Mouse (Mus musculus): ENCODE data around the gene Clstn1. TPM values are rescaled to one million over a fixed set of nuclear protein-coding genes. Genes with fewer than 3 reads are reported as not detected.

Clstn1 gene
- polyA plus RNA-seq, 1 experiment, result 17.2 TPM

DNA sequence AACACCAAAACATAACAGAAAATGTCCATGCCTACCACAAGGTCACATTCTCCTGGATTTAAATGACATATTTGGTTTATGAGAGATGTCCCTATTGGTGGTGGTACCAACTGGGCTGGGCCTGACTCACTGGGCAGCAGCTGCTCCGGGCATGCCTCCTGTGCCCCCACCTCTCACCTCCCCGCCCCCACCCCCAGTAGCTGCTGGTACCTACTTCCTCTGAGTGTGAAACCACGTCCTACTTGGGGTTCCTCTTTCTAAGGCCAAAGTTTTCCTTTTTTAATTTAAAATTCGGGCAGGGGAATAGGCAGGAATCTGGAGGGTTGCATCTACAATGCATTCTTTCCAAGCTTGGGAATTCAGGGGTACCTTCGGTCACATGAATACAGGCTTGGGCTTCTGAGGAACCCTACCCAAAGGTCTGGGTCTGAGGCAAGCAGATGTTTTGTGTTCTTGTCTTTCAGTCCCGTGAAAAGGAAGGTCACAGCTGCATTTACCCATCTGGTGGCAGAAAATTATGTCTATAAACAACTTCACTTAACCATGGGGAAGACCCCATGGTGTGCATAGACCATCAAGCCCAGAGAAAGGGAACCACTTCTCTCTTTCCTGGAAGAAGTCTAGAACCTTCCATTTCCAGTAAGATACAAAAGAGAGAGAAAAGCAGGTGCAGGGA lies 78.9 kb downstream of the Clstn1 start:
- peaks cover 34% of the 10 kb centered on the region; the same call in 1 of the 2 replicates for H3K4me1 ChIP-seq (ENCODE audit: control insufficient read depth, insufficient read depth, insufficient read length)
- peak in 1 of 2 experiments; percentile 60 for DNase-seq (ENCODE audit: low read depth in 1 of 2, low spot score in 2 of 2)
- 10% methylated on average over 6 of the region's 6 CpGs for WGBS

DNA sequence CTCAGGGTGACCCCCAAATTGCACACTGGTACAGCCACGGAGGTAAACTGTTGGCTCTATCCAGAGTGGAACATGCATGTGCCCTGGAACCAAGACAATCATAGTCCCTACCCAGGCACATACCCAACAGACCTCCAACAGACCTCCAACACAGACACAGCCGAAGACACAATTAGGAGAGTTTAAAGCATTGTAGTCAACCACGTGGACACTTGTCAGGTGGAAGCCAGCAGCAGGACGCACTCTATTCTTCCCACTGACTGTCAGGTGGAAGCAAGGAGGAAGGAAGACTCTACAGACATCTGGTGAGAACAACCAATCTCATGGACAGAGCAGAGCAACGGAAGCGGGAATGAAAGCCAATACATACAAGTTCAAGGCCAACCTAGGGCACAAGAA lies 79.4 kb downstream of the Clstn1 start:
- Histone ChIP-seq H3K27me3 (ENCODE audit: control insufficient read depth, insufficient read depth, low read length) (no peaks in the 10 kb centered on the region), H3K36me3 (ENCODE audit: control insufficient read depth, insufficient read depth, low read length) (peaks cover 29% of the 10 kb centered on the region), H3K4me1 (ENCODE audit: control insufficient read depth, insufficient read depth, insufficient read length) (peaks cover 34% of the 10 kb centered on the region; the same call in 1 of the 2 replicates), H3K27ac (ENCODE audit: insufficient read depth, low read length) (peak overlapping the region; percentile 91), H3K4me3 (ENCODE audit: extremely low read depth, insufficient read depth, insufficient read length) (no peak overlapping the region)
- no peak for DNase-seq (ENCODE audit: low read depth in 1 of 2, low spot score in 2 of 2)
- no peak for TF ChIP-seq CTCF (IDR thresholded peaks at IDR 0.05; ENCODE audit: extremely low read depth, insufficient read depth, insufficient read length, insufficient replicate concordance)
- TF ChIP-seq POLR2A (IDR thresholded peaks at IDR 0.05; ENCODE audit: low read depth, low read length), result no peak
- WGBS, result 34% methylated on average over 6 of the region's 6 CpGs

More for the DNA sequence above, 78.9 kb downstream of the Clstn1 start:
- no peak for TF ChIP-seq POLR2A (IDR thresholded peaks at IDR 0.05; ENCODE audit: low read depth, low read length)
- TF ChIP-seq CTCF (IDR thresholded peaks at IDR 0.05; ENCODE audit: extremely low read depth, insufficient read depth, insufficient read length, insufficient replicate concordance), result no peak
- Histone ChIP-seq H3K27ac (ENCODE audit: insufficient read depth, low read length) (peak overlapping the region; percentile 91), H3K36me3 (ENCODE audit: control insufficient read depth, insufficient read depth, low read length) (peaks cover 26% of the 10 kb centered on the region), H3K4me3 (ENCODE audit: extremely low read depth, insufficient read depth, insufficient read length) (no peak overlapping the region), H3K27me3 (ENCODE audit: control insufficient read depth, insufficient read depth, low read length) (no peaks in the 10 kb centered on the region)

- DNase-seq (ENCODE audit: low read depth in 1 of 2, low spot score in 2 of 2), result no peak
- Histone ChIP-seq H3K27me3 (ENCODE audit: control insufficient read depth, insufficient read depth, low read length) (no peaks in the 10 kb centered on the region), H3K36me3 (ENCODE audit: control insufficient read depth, insufficient read depth, low read length) (peaks cover 35% of the 10 kb centered on the region), H3K4me1 (ENCODE audit: control insufficient read depth, insufficient read depth, insufficient read length) (peaks cover 11% of the 10 kb centered on the region), H3K27ac (ENCODE audit: insufficient read depth, low read length) (no peak overlapping the region), H3K4me3 (ENCODE audit: extremely low read depth, insufficient read depth, insufficient read length) (no peak overlapping the region)
- 95% methylated on average over 6 of the region's 6 CpGs for WGBS
- TF ChIP-seq CTCF (IDR thresholded peaks at IDR 0.05; ENCODE audit: extremely low read depth, insufficient read depth, insufficient read length, insufficient replicate concordance), result no peak
- no peak for TF ChIP-seq POLR2A (IDR thresholded peaks at IDR 0.05; ENCODE audit: low read depth, low read length)
Measured at GRCm38 (mm10) chr4:149671175-149671574, 84.9 kb downstream of the Clstn1 start.

- H3K36me3 ChIP-seq (ENCODE audit: control insufficient read depth, insufficient read depth, low read length), result peaks cover 36% of the 10 kb centered on the region
- no peak overlapping the region for H3K4me3 ChIP-seq (ENCODE audit: extremely low read depth, insufficient read depth, insufficient read length)
- H3K27me3 ChIP-seq (ENCODE audit: control insufficient read depth, insufficient read depth, low read length), result no peaks in the 10 kb centered on the region
- TF ChIP-seq CTCF (IDR thresholded peaks at IDR 0.05; ENCODE audit: extremely low read depth, insufficient read depth, insufficient read length, insufficient replicate concordance) (no peak), POLR2A (IDR thresholded peaks at IDR 0.05; ENCODE audit: low read depth, low read length) (no peak)
- 75% methylated on average over 5 of the region's 5 CpGs for WGBS
- H3K4me1 ChIP-seq (ENCODE audit: control insufficient read depth, insufficient read depth, insufficient read length), result peaks cover 5% of the 10 kb centered on the region
- no peak for DNase-seq (ENCODE audit: low read depth in 1 of 2, low spot score in 2 of 2)
- 0 out of 2 replicates have a peak overlapping the region, but pooled peaks have one; percentile 15 for H3K27ac ChIP-seq (ENCODE audit: insufficient read depth, low read length)
Measured at GRCm38 (mm10) chr4:149672747-149673146, 86.5 kb downstream of the Clstn1 start.

- Histone ChIP-seq H3K4me3 (ENCODE audit: extremely low read depth, insufficient read depth, insufficient read length) (no peak overlapping the region), H3K36me3 (ENCODE audit: control insufficient read depth, insufficient read depth, low read length) (peaks cover 34% of the 10 kb centered on the region), H3K27me3 (ENCODE audit: control insufficient read depth, insufficient read depth, low read length) (no peaks in the 10 kb centered on the region), H3K27ac (ENCODE audit: insufficient read depth, low read length) (no peak overlapping the region), H3K4me1 (ENCODE audit: control insufficient read depth, insufficient read depth, insufficient read length) (no peaks in the 10 kb centered on the region; the same call in 1 of the 2 replicates)
- no peak for DNase-seq (ENCODE audit: low read depth in 1 of 2, low spot score in 2 of 2)
- WGBS, result 77% methylated on average over 8 of the region's 8 CpGs
- TF ChIP-seq POLR2A (IDR thresholded peaks at IDR 0.05; ENCODE audit: low read depth, low read length) (no peak), CTCF (IDR thresholded peaks at IDR 0.05; ENCODE audit: extremely low read depth, insufficient read depth, insufficient read length, insufficient replicate concordance) (no peak)
Measured at GRCm38 (mm10) chr4:149674814-149675377, 88.6 kb downstream of the Clstn1 start.

DNA sequence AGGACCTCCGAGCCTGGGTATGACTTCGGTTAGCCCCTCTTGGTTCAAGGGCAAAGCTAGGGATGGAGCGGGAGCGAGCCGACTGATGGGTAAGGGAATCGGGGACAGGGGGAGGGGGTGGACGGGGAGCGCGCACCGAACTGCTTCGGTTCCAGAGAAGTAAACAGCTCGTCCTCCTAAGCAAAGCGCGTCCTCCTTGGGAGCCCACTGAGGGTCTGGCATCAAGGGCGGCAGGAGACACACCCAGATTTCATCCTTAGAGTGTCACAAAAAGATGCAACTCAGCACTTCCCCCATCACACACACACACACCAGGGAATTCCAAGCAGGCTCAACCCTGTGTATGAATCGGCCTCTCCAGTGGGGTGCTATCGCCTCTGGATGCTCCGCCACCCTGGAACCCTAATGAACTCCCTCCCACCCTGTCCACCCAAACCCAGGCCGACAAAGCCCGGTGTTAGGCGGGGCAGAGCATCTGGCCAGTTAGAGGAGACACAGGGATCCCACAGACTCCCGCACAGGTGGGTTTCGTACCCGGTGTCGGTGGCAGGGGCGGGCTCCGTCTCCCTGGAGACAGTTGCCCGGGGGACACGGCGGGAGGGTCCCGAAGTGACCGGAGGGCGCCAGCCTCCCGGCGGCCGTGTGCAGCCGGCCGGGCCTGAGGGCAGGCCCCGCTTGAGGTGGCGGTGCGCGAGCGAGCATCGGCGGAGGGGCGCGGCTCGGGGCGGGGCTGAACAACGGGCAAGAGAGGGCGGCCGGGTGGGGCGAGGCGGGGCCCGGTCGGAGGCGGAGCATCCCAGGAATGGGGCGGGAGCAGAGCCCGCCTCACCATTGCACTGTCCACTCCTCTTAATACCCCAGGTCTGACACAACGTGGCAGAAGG lies 89.4 kb downstream of the Clstn1 start:
- peak overlapping the region; percentile 19; the same call in 1 of the 2 replicates for H3K4me3 ChIP-seq (ENCODE audit: extremely low read depth, insufficient read depth, insufficient read length)
- H3K27ac ChIP-seq (ENCODE audit: insufficient read depth, low read length), result no peak overlapping the region
- peak in 1 of 2 experiments; percentile 49 for DNase-seq (ENCODE audit: low read depth in 1 of 2, low spot score in 2 of 2)
- TF ChIP-seq CTCF (IDR thresholded peaks at IDR 0.05; ENCODE audit: extremely low read depth, insufficient read depth, insufficient read length, insufficient replicate concordance) (no peak), POLR2A (IDR thresholded peaks at IDR 0.05; ENCODE audit: low read depth, low read length) (no peak)
- no peaks in the 10 kb centered on the region; the same call in 1 of the 2 replicates for H3K4me1 ChIP-seq (ENCODE audit: control insufficient read depth, insufficient read depth, insufficient read length)
- H3K27me3 ChIP-seq (ENCODE audit: control insufficient read depth, insufficient read depth, low read length), result no peaks in the 10 kb centered on the region
- WGBS, result 52% methylated on average over 60 of the region's 60 CpGs
- H3K36me3 ChIP-seq (ENCODE audit: control insufficient read depth, insufficient read depth, low read length), result peaks cover 31% of the 10 kb centered on the region
